Mouse (Mus musculus): ENCODE measurements around the gene Bfar.

DNA sequence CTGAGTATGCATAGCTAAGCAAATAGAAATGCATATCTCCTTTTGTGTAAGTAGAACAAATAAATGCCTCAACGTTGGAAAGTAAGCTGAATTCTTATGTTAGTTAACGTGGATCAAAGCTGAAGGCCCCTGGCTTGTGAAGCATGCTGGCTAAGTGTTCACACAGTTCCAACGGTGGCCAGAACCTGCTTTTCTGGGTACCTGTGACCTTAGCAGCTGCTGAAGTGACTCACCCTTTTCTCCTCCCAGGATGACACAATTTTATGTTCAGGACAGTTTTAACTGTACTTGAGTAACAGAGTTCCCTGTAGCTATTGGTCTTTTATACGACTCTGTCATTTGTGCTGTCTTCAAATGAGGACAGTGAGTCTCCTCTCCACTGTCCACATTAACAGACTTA is 25.7 kb upstream of the Bfar start:
- TF ChIP-seq MAFK (IDR thresholded peaks at IDR 0.05; ENCODE audit: insufficient read depth, low read depth, low read length) (no peak), HCFC1 (IDR thresholded peaks at IDR 0.05; ENCODE audit: borderline replicate concordance, insufficient read depth, low read length) (no peak), CHD2 (IDR thresholded peaks at IDR 0.05; ENCODE audit: low read depth, low read length) (no peak)

All from ES-E14 (cell line).